Mouse (Mus musculus) frontal cortex, postnatal 36 days (tissue): ENCODE data around the gene Lasp1.

Source experiments
- DNase-seq, 2 experiments: peaks; one replicate each; pipeline ENCODE4 v3.0.0; 2022; ENCODE audit warnings: low spot score in 2 of 2

Gene Lasp1

GRCm38 (mm10) chr11:97810970-97811369 lies 12.2 kb downstream of the Lasp1 start:
- DNase-seq = no peak

- no peak for DNase-seq
Measured at GRCm38 (mm10) chr11:97811569-97812362, 13.0 kb downstream of the Lasp1 start.

- no peak for DNase-seq
Measured at GRCm38 (mm10) chr11:97812491-97812921, 13.7 kb downstream of the Lasp1 start.

- no peak for DNase-seq
Measured at GRCm38 (mm10) chr11:97813085-97813484, 14.3 kb downstream of the Lasp1 start.

GRCm38 (mm10) chr11:97813746-97814515 lies 15.1 kb downstream of the Lasp1 start:
- no peak for DNase-seq

GRCm38 (mm10) chr11:97815736-97816135 lies 16.9 kb downstream of the Lasp1 start:
- no peak for DNase-seq

- DNase-seq = no peak
Measured at GRCm38 (mm10) chr11:97816176-97816575, 17.4 kb downstream of the Lasp1 start.

GRCm38 (mm10) chr11:97816916-97817315 lies 18.1 kb downstream of the Lasp1 start:
- DNase-seq = no peak

- DNase-seq = no peak
Measured at GRCm38 (mm10) chr11:97817379-97817778, 18.6 kb downstream of the Lasp1 start.

GRCm38 (mm10) chr11:97818003-97818402 lies 19.2 kb downstream of the Lasp1 start:
- DNase-seq = no peak

GRCm38 (mm10) chr11:97818571-97818970 lies 19.8 kb downstream of the Lasp1 start:
- no peak for DNase-seq

- no peak for DNase-seq
Measured at GRCm38 (mm10) chr11:97819102-97819501, 20.3 kb downstream of the Lasp1 start.

GRCm38 (mm10) chr11:97819923-97820322 lies 21.1 kb downstream of the Lasp1 start:
- DNase-seq = no peak

- no peak for DNase-seq
Measured at GRCm38 (mm10) chr11:97820840-97821239, 22.0 kb downstream of the Lasp1 start.

- no peak for DNase-seq
Measured at GRCm38 (mm10) chr11:97821401-97822064, 22.7 kb downstream of the Lasp1 start.

GRCm38 (mm10) chr11:97822840-97823603 lies 24.2 kb downstream of the Lasp1 start:
- DNase-seq = no peak

- DNase-seq = no peak
Measured at GRCm38 (mm10) chr11:97824168-97824567, 25.4 kb downstream of the Lasp1 start.

GRCm38 (mm10) chr11:97824895-97825294 lies 26.1 kb downstream of the Lasp1 start:
- DNase-seq = no peak

GRCm38 (mm10) chr11:97825295-97825694 lies 26.5 kb downstream of the Lasp1 start:
- no peak for DNase-seq

- no peak for DNase-seq
Measured at GRCm38 (mm10) chr11:97825971-97826370, 27.2 kb downstream of the Lasp1 start.

GRCm38 (mm10) chr11:97826414-97826813 lies 27.6 kb downstream of the Lasp1 start:
- DNase-seq = no peak

- DNase-seq = no peak
Measured at GRCm38 (mm10) chr11:97827654-97828053, 28.9 kb downstream of the Lasp1 start.
